Mouse (Mus musculus) liver, adult 2 months (tissue): ENCODE measurements around the gene Glra3. TPM values are rescaled to one million over a fixed set of nuclear protein-coding genes. Genes with fewer than 3 reads are reported as not detected.

ENCODE experiments used
- DNase-seq: peaks from one replicate; pipeline ENCODE4 v3.0.0-alpha.2; 2011; ENCODE audit warnings: low read depth, low spot score; ENCODE audit errors: extremely low read depth
- H3K27ac ChIP-seq: fragments of 200-500 bp; replicated peaks from 2 replicates; pipeline ENCODE4 v1.5.1; 2012; ENCODE audit warnings: low read depth, mild to moderate bottlenecking, control low read depth, inconsistent platforms, low read length; ENCODE audit not compliant: insufficient read depth
- H3K27me3 ChIP-seq: fragments of 200-500 bp; 2 replicates; pipeline ENCODE4 v1.6.1; 2012; ENCODE audit warnings: mild to moderate bottlenecking, moderate library complexity, low read length, inconsistent platforms; ENCODE audit not compliant: control insufficient read depth, insufficient read depth
- H3K36me3 ChIP-seq: fragments of 200-500 bp; 2 replicates; pipeline ENCODE4 v1.6.1; 2012; ENCODE audit warnings: low read length, inconsistent platforms; ENCODE audit not compliant: control insufficient read depth, insufficient read depth
- H3K4me1 ChIP-seq: fragments of 200-500 bp; 2 replicates; pipeline ENCODE4 v1.6.1; 2011; ENCODE audit warnings: low read length; ENCODE audit not compliant: control insufficient read depth, insufficient read depth
- H3K4me3 ChIP-seq: fragments of 200-500 bp; 2 replicates; pipeline ENCODE4 v1.5.1; 2011; ENCODE audit warnings: low read depth, mild to moderate bottlenecking, control low read depth, low read length, moderate library complexity; ENCODE audit not compliant: insufficient read depth
- H3K79me2 ChIP-seq: fragments of 200-500 bp; 2 replicates; pipeline ENCODE4 v1.6.1; 2012; ENCODE audit warnings: inconsistent platforms, mild to moderate bottlenecking, low read length, moderate library complexity; ENCODE audit not compliant: control insufficient read depth, insufficient read depth
- H3K9ac ChIP-seq: fragments of 200-500 bp; 2 replicates; pipeline ENCODE4 v1.6.1; 2012; ENCODE audit warnings: low read depth, mild to moderate bottlenecking, control low read depth, inconsistent platforms, low read length
- CTCF ChIP-seq: fragments of 200-500 bp; IDR thresholded peaks from 2 replicates; pipeline ENCODE4 v1.5.1; 2011; ENCODE audit warnings: low read depth, low read length, control low read depth
- POLR2A ChIP-seq: fragments of 200-500 bp; IDR thresholded peaks from 2 replicates; pipeline ENCODE4 v1.6.1; 2011; ENCODE audit warnings: low read length, control low read depth; ENCODE audit not compliant: insufficient read depth; ENCODE audit errors: extremely low read depth
- WGBS: fragments of 180-500 bp; shearing (Covaris S2); methylation state at CpG from one replicate; pipeline ENCODE4 v1.1.7; 2018; 5-methylcytosine and 5-hydroxymethylcytosine counted together
- polyA plus RNA-seq: library from polyadenylated mRNA; depleted of rRNA; stranded (reverse); fragments of >200 nt; gene quantifications from 2 replicates; pipeline ENCODE4 v1.2.3, GENCODE M21; 2012; rRNA removed
- total RNA-seq: library from RNA; depleted of rRNA; stranded (reverse); fragments of >200 nt; gene quantifications from 2 replicates; pipeline ENCODE4 v1.2.3, GENCODE M21; 2014; rRNA removed

The Glra3 gene
- under 0.01 TPM in 1 of 2 replicates, not detected in the other for total RNA-seq
- polyA plus RNA-seq, result not detected in 2 replicates

DNA sequence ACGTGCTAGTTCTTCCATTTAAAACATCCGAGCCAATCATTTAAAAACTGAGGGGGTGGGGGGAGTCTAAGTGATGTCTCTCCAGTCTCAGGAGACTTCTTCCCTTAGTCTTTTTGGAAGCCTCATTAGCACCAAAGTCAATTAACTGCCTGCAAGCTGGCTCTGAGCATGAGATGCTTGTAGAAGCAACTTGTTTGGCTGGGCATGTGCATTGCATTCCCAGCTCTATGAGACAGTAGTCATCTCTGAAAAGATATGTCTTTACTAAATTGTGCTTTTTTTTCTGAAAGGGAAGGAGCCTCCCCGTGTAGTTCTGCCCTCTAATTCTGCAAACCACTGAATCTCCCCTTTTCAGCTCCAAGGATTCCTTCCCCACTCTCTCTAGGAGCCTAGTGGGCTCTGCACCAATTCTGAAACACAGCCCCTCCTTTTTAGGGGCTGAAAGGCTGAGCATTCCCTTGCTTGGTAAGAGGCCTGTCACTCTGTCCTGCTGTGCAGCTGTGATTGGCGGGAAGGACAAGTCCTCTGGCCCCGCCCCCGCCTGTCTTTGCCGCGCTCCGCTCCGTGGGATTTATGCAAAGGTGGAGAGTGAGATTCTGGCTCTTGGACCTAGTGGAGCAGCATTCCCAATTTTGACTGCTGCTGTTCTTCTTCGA lies at the start of gene Glra3:
Gene Glra3 (plus strand): TSS at position 591 of the 656 bp plus-strand sequence.
- H3K4me3 ChIP-seq, result no peak within 1 kb of the TSS
- no peak within 1 kb of the TSS for H3K27ac ChIP-seq
- H3K36me3 ChIP-seq, result no peaks in the 10 kb centered on the region
- H3K4me1 ChIP-seq, result no peaks in the 10 kb centered on the region
- H3K9ac ChIP-seq, result no peak within 1 kb of the TSS
- DNase-seq, result no peak
- H3K27me3 ChIP-seq, result no peaks in the 10 kb centered on the region
- no peak for TF ChIP-seq CTCF
- TF ChIP-seq POLR2A, result no peak
- 15% methylated on average over 11 of the region's 11 CpGs for WGBS
- H3K79me2 ChIP-seq, result no peaks in the 10 kb centered on the region

GRCm38 (mm10) chr8:55906848-55907247 lies 33.4 kb upstream of the Glra3 start, which contains the start of gene Adam29:
Gene Adam29 (minus strand): TSS chr8:55906948.
- WGBS, result 62% methylated on average over 1 of the region's 1 CpGs
- TF ChIP-seq CTCF, result no peak
- no peak for TF ChIP-seq POLR2A
- Histone ChIP-seq H3K79me2 (no peaks in the 10 kb centered on the region), H3K36me3 (no peaks in the 10 kb centered on the region), H3K27ac (no peak within 1 kb of the TSS), H3K4me1 (no peaks in the 10 kb centered on the region), H3K27me3 (no peaks in the 10 kb centered on the region), H3K4me3 (no peak within 1 kb of the TSS), H3K9ac (no peak within 1 kb of the TSS)
- no peak for DNase-seq

DNA sequence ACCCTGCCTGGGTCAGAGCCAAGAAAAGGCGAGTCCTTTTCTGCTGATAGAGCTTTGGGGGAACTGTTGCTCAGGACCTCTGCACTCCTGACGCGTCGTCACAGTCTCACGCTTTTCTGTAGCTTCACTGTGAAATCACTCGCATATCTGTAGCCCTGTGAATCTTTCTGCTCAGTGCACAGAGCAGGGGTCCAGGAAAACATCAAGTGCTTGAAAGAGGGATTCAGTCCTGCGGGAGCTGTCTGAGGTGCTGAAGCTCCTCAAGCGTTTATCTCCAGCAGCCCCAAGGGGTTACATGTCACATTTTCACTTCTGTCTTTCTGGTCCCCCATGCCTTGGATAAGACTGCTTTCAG lies 243 bp downstream of the Glra3 start:
- H3K4me3 ChIP-seq, result no peak overlapping the region
- no peaks in the 10 kb centered on the region for H3K27me3 ChIP-seq
- no peak for TF ChIP-seq CTCF
- no peak for TF ChIP-seq POLR2A
- no peaks in the 10 kb centered on the region for H3K4me1 ChIP-seq
- WGBS, result 2% methylated on average over 8 of the region's 8 CpGs
- H3K79me2 ChIP-seq, result no peaks in the 10 kb centered on the region
- no peak overlapping the region for H3K9ac ChIP-seq
- no peak for DNase-seq
- no peak overlapping the region for H3K27ac ChIP-seq
- H3K36me3 ChIP-seq, result no peaks in the 10 kb centered on the region

- Histone ChIP-seq H3K4me1 (no peaks in the 10 kb centered on the region), H3K9ac (no peak overlapping the region), H3K36me3 (no peaks in the 10 kb centered on the region), H3K27me3 (no peaks in the 10 kb centered on the region), H3K79me2 (no peaks in the 10 kb centered on the region), H3K27ac (no peak overlapping the region), H3K4me3 (no peak overlapping the region)
- DNase-seq, result no peak
- WGBS, result 78% methylated on average over 3 of the region's 3 CpGs
- no peak for TF ChIP-seq POLR2A
- TF ChIP-seq CTCF, result no peak
These were observed 24.6 kb downstream of the Glra3 start for GRCm38 (mm10) chr8:55964759-55965320.

GRCm38 (mm10) chr8:55997859-55998258 lies 57.6 kb downstream of the Glra3 start:
- 53% methylated on average over 3 of the region's 3 CpGs for WGBS
- H3K4me3 ChIP-seq, result no peak overlapping the region
- no peak overlapping the region for H3K9ac ChIP-seq
- H3K4me1 ChIP-seq, result no peaks in the 10 kb centered on the region
- no peak for DNase-seq
- H3K36me3 ChIP-seq, result no peaks in the 10 kb centered on the region
- TF ChIP-seq POLR2A (no peak), CTCF (no peak)
- H3K27ac ChIP-seq, result no peak overlapping the region
- H3K79me2 ChIP-seq, result no peaks in the 10 kb centered on the region
- no peaks in the 10 kb centered on the region for H3K27me3 ChIP-seq

GRCm38 (mm10) chr8:56054324-56054723 lies 114.1 kb downstream of the Glra3 start:
- no peak for DNase-seq
- H3K9ac ChIP-seq, result no peak overlapping the region
- H3K79me2 ChIP-seq, result no peaks in the 10 kb centered on the region
- 38% methylated on average over 2 of the region's 2 CpGs for WGBS
- H3K4me3 ChIP-seq, result no peak overlapping the region
- TF ChIP-seq POLR2A (no peak), CTCF (no peak)
- no peaks in the 10 kb centered on the region for H3K36me3 ChIP-seq
- no peak overlapping the region for H3K27ac ChIP-seq
- no peaks in the 10 kb centered on the region for H3K27me3 ChIP-seq
- no peaks in the 10 kb centered on the region for H3K4me1 ChIP-seq
